Mouse (Mus musculus) hindbrain, embryonic 14.5 days (tissue): Measurements from ENCODE around the gene Clmn. TPM values are rescaled to one million over a fixed set of nuclear protein-coding genes. Genes with fewer than 3 reads are reported as not detected.

Experiments used
- ATAC-seq: fragments of 200-750 bp; cut with Nextera tagmentation; 2 replicates; pipeline ENCODE4 v1.8.0; 2017; ENCODE audit warnings: moderate number of reproducible peaks, mild to moderate bottlenecking, moderate TSS enrichment, moderate library complexity; ENCODE audit not compliant: low FRiP score
- DNase-seq: peaks from one replicate; pipeline ENCODE4 v3.0.0-alpha.2; 2015; ENCODE audit warnings: low spot score
- H3K27ac ChIP-seq: fragments of 300-500 bp; sonication (generic); 2 replicates; pipeline ENCODE4 v1.5.1; 2014; ENCODE audit warnings: mild to moderate bottlenecking, moderate library complexity
- H3K27me3 ChIP-seq: fragments of 300-500 bp; sonication (generic); 2 replicates; pipeline ENCODE4 v1.6.1; 2014; ENCODE audit warnings: mild to moderate bottlenecking, low read length, mixed read lengths; ENCODE audit not compliant: control insufficient read depth, insufficient read depth
- H3K36me3 ChIP-seq: fragments of 300-500 bp; sonication (generic); replicated peaks from 2 replicates; pipeline ENCODE4 v1.6.1; 2014; ENCODE audit not compliant: control insufficient read depth, insufficient read depth
- H3K4me1 ChIP-seq: fragments of 300-500 bp; sonication (generic); replicated peaks from 2 replicates; pipeline ENCODE4 v1.6.1; 2014; ENCODE audit warnings: antibody characterized with exemption, low read length, mixed read lengths; ENCODE audit not compliant: control insufficient read depth, insufficient read depth
- H3K4me2 ChIP-seq: fragments of 300-500 bp; sonication (generic); replicated peaks from 2 replicates; pipeline ENCODE4 v1.6.1; 2014; ENCODE audit warnings: mild to moderate bottlenecking, moderate library complexity
- H3K4me3 ChIP-seq: fragments of 300-500 bp; sonication (generic); replicated peaks from 2 replicates; pipeline ENCODE4 v1.5.1; 2014; ENCODE audit warnings: mild to moderate bottlenecking, low read length
- H3K9ac ChIP-seq: fragments of 300-500 bp; sonication (generic); 2 replicates; pipeline ENCODE4 v1.6.1; 2014
- H3K9me3 ChIP-seq: fragments of 300-500 bp; sonication (generic); 2 replicates; pipeline ENCODE4 v1.6.1; 2016; ENCODE audit warnings: low read length; ENCODE audit not compliant: control insufficient read depth
- WGBS: fragments of 180-500 bp; shearing (Covaris S2); extraction: QIAGEN DNeasy Blood & Tissue Kit; methylation state at CpG from one replicate; pipeline ENCODE4 v1.1.7; 2014; 5-methylcytosine and 5-hydroxymethylcytosine counted together
- polyA plus RNA-seq: library from polyadenylated mRNA; unstranded; fragments of >200 nt; fragmentation: Nextera tagmentation; extraction: Ambion mirVana; gene quantifications from 2 replicates; pipeline ENCODE4 v1.2.1, GENCODE M21; 2014

The Clmn gene
- polyA plus RNA-seq, 1 experiment from 2014 or later: 1.7 TPM

DNA sequence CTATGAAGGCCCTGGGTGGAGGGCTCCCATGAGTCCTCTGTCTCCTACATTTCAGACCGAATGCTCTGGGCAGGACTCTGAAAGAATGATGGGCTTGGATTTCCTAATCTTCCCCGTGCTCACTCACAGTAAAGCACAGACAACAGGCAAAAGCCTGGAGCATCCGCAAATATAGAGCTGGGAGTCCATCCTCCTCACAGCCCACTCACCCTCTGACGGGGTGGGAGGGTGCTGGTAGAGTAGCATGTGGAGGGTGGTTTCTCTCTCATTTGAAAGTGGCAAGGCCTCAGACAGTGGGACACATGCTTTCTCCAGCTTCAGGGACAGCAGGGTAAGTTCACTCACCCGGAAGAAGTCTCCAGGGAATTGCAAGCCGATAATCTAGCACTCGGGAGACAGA is 21.2 kb upstream of the Clmn start:
- DNase-seq (no peak), ATAC-seq (no peak)
- WGBS: 83% methylated on average over 7 of the region's 7 CpGs
- Histone ChIP-seq H3K9ac (no peak overlapping the region), H3K4me3 (no peak overlapping the region), H3K36me3 (no peaks in the 10 kb centered on the region), H3K4me2 (no peak overlapping the region), H3K27ac (no peak overlapping the region), H3K9me3 (no peaks in the 10 kb centered on the region), H3K4me1 (no peaks in the 10 kb centered on the region), H3K27me3 (no peaks in the 10 kb centered on the region)

DNA sequence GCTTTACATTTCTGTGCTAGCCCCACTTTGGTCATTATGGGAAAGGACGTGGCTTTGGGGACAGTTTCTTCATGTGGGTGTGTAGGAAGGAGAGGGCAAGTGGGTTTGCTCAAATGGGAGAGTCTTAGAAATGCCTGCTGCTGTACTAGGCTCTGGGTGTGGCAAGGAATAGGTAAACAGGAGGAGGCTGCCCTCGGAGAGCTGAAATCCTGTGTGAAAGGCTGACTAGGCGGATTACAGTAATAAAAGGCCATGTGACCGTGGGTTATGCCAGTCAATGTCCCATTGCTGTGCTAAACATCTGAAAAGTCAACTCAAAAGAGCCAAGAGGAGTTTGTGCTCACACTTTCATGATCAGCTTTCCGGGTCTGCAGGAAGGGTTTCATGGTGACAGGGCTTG is 17.7 kb upstream of the Clmn start:
- WGBS: 71% methylated on average over 5 of the region's 5 CpGs
- H3K36me3 ChIP-seq: no peaks in the 10 kb centered on the region
- H3K27ac ChIP-seq: no peak overlapping the region
- no peak overlapping the region for H3K4me3 ChIP-seq
- H3K27me3 ChIP-seq: no peaks in the 10 kb centered on the region
- H3K9ac ChIP-seq: no peak overlapping the region
- H3K4me1 ChIP-seq: no peaks in the 10 kb centered on the region
- H3K9me3 ChIP-seq: no peaks in the 10 kb centered on the region
- no peak overlapping the region for H3K4me2 ChIP-seq
- DNase-seq (no peak), ATAC-seq (no peak)

- Histone ChIP-seq H3K4me2 (no peak overlapping the region), H3K9ac (no peak overlapping the region), H3K27ac (no peak overlapping the region), H3K4me3 (no peak overlapping the region), H3K36me3 (no peaks in the 10 kb centered on the region), H3K27me3 (no peaks in the 10 kb centered on the region), H3K9me3 (no peaks in the 10 kb centered on the region), H3K4me1 (no peaks in the 10 kb centered on the region)
- no peak for ATAC-seq
- DNase-seq: no peak
- WGBS: 63% methylated on average over 2 of the region's 2 CpGs
Measured at GRCm38 (mm10) chr12:104882061-104882460, 17.2 kb upstream of the Clmn start.

- DNase-seq: no peak
Measured at GRCm38 (mm10) chr12:104881518-104882060, 16.7 kb upstream of the Clmn start.

DNA sequence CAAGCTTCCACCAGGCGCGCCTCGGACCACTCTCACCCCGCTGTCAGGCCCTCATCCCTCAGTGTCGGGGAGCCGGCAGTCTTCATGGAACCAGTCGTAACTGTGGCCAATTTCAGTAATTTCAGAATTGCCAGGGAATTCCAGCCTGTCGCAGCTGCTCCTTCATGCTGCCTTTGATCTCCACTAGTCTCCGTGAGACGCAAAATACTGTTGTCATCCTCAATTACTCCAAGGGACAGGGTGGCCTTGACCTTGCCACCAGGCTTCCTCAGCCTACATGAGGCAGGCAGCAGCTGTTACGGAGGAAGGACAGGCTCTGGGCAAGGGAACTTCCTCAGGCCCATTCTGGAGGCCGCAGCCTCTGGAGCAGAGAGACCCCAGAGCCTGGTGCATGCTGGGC is 15.5 kb upstream of the Clmn start:
- no peak overlapping the region for H3K4me2 ChIP-seq
- H3K4me3 ChIP-seq: no peak overlapping the region
- no peaks in the 10 kb centered on the region for H3K9me3 ChIP-seq
- H3K27ac ChIP-seq: no peak overlapping the region
- ATAC-seq (no peak), DNase-seq (no peak)
- H3K4me1 ChIP-seq: no peaks in the 10 kb centered on the region
- WGBS: 74% methylated on average over 12 of the region's 12 CpGs
- no peak overlapping the region for H3K9ac ChIP-seq
- no peaks in the 10 kb centered on the region for H3K27me3 ChIP-seq
- no peaks in the 10 kb centered on the region for H3K36me3 ChIP-seq

More at GRCm38 (mm10) chr12:104881518-104882060, 16.7 kb upstream of the Clmn start:
- no peak for ATAC-seq
- Histone ChIP-seq H3K9ac (no peak overlapping the region), H3K9me3 (no peaks in the 10 kb centered on the region), H3K4me2 (no peak overlapping the region), H3K36me3 (no peaks in the 10 kb centered on the region), H3K4me1 (no peaks in the 10 kb centered on the region), H3K27ac (no peak overlapping the region), H3K4me3 (no peak overlapping the region), H3K27me3 (no peaks in the 10 kb centered on the region)
- WGBS: 89% methylated on average over 4 of the region's 4 CpGs

GRCm38 (mm10) chr12:104879577-104879989 is 14.7 kb upstream of the Clmn start:
- no peaks in the 10 kb centered on the region for H3K9me3 ChIP-seq
- no peaks in the 10 kb centered on the region for H3K36me3 ChIP-seq
- no peak overlapping the region for H3K9ac ChIP-seq
- no peak overlapping the region for H3K27ac ChIP-seq
- ATAC-seq (no peak), DNase-seq (no peak)
- no peak overlapping the region for H3K4me3 ChIP-seq
- H3K4me2 ChIP-seq: no peak overlapping the region
- H3K27me3 ChIP-seq: no peaks in the 10 kb centered on the region
- no peaks in the 10 kb centered on the region for H3K4me1 ChIP-seq
- 41% methylated on average over 10 of the region's 10 CpGs for WGBS

- DNase-seq: no peak
- no peak for ATAC-seq
- 38% methylated on average over 3 of the region's 3 CpGs for WGBS
- H3K27ac ChIP-seq: no peak overlapping the region
- no peaks in the 10 kb centered on the region for H3K27me3 ChIP-seq
- no peaks in the 10 kb centered on the region for H3K36me3 ChIP-seq
- no peaks in the 10 kb centered on the region for H3K9me3 ChIP-seq
- no peak overlapping the region for H3K9ac ChIP-seq
- H3K4me3 ChIP-seq: no peak overlapping the region
- no peaks in the 10 kb centered on the region for H3K4me1 ChIP-seq
- no peak overlapping the region for H3K4me2 ChIP-seq
Measured at GRCm38 (mm10) chr12:104876053-104876452, 11.2 kb upstream of the Clmn start.

DNA sequence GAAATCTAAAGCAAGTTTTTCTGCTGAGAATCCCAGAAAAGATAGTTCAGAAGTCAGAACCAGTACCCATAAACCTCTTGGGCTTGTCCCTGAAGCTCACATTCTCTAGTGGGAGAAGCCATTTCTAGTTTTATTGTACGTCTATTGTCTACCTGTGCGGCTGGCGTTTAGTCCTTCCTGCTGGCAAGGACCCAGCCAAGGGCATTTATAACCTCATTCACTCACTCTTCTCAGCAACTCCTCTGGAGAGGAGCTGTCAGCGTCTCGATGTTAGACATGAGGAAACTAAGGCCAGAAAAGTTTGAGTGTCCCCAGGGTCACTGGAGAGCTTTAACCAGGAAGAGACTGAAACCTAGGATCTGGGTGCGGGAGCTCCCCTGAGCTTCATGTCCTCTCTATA is 7.1 kb upstream of the Clmn start:
- Histone ChIP-seq H3K9me3 (no peaks in the 10 kb centered on the region), H3K27ac (no peak overlapping the region), H3K4me3 (no peak overlapping the region), H3K9ac (no peak overlapping the region), H3K36me3 (no peaks in the 10 kb centered on the region), H3K4me2 (no peak overlapping the region), H3K4me1 (no peaks in the 10 kb centered on the region), H3K27me3 (no peaks in the 10 kb centered on the region)
- 92% methylated on average over 6 of the region's 6 CpGs for WGBS
- DNase-seq: no peak
- no peak for ATAC-seq

DNA sequence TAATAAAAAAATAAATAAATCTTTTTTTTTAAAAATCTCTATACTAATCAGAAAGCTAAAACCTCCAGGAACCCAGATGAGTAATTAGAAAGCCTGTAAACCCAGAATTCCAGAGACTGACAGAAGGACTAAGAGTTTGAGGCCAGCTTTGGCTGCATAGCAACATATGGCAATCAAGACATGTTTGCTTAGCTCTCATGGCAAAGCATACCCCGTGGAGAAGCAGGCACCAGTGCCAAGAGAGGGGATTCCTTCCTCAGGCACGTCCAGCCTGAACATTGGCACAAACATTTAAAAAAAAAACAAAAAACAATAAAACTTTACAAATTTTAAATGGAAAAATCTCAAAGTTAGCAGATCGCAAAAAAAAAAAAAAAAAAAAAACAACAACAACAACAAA is 4.9 kb upstream of the Clmn start:
- no peak for DNase-seq

DNA sequence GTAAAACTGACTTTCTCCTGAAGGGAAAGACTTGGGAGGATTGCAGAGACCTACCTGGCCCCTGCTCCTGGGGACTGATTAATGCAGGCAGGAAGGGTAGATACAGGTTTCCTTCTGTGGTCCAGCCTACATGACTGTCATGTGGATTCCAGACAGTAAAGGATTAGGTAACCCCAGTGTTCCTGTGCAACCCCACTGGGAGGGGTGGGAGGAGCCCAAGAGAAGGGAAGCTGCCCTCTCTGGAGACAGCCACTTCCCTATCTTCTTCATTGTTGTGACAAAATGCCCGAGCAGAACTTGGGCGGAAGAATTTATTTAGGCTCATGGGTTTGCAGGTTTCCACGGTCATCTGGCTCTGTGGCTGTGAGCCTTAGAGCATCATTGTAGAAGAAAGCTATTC is 3.6 kb upstream of the Clmn start:
- DNase-seq: no peak
- H3K4me2 ChIP-seq: no peak overlapping the region
- no peaks in the 10 kb centered on the region for H3K9me3 ChIP-seq
- no peaks in the 10 kb centered on the region for H3K36me3 ChIP-seq
- WGBS: 73% methylated on average over 3 of the region's 3 CpGs
- no peak for ATAC-seq
- no peak overlapping the region for H3K4me3 ChIP-seq
- no peak overlapping the region for H3K9ac ChIP-seq
- no peaks in the 10 kb centered on the region for H3K27me3 ChIP-seq
- H3K27ac ChIP-seq: no peak overlapping the region
- H3K4me1 ChIP-seq: peaks cover 3% of the 10 kb centered on the region; the same call in 1 of the 2 replicates

More for the DNA sequence above, 4.9 kb upstream of the Clmn start:
- H3K4me2 ChIP-seq: no peak overlapping the region
- H3K36me3 ChIP-seq: no peaks in the 10 kb centered on the region
- H3K27ac ChIP-seq: no peak overlapping the region
- H3K4me3 ChIP-seq: no peak overlapping the region
- H3K9ac ChIP-seq: no peak overlapping the region
- no peaks in the 10 kb centered on the region; the same call in 1 of the 2 replicates for H3K4me1 ChIP-seq
- no peaks in the 10 kb centered on the region for H3K9me3 ChIP-seq
- no peaks in the 10 kb centered on the region for H3K27me3 ChIP-seq
- 68% methylated on average over 3 of the region's 3 CpGs for WGBS
- ATAC-seq: no peak
